Mouse (Mus musculus): ENCODE data around the gene Ubac2.

DNA sequence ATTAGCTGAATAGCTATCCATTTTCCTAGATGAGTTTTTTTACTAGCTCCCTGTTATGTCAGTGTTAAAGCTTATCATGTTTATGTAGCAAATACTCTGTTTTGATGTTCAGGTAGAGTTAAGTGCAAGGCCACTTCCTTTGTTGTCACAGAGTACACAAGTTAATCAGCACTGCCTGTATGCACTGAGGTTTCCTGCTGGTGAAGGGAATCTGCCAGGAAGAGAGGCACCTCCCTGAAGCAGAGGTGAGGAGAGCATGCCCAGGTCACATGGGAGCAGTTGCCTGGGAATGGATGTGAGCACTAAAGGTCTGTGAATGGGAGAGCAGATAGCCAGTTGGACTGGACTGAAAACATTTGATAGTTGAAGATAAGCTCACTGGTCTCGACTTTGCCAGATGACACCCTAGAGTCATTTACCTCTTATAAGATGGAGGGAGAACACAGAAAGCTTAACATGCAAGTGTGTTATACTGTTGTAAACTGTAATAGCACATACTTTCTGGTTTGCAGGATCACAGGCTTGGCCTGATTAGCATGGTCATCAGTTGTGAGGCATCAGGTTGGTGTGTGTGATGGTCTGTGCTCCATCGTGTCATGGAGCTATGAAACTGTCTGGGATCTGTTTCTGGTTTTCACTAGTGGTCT lies 73.1 kb downstream of the Ubac2 start:
- no peak for TF ChIP-seq CTCF (IDR thresholded peaks at IDR 0.05)
- no peak for TF ChIP-seq EP300 (IDR thresholded peaks at IDR 0.05)

All from lung, postnatal 0 days (tissue).